Mouse (Mus musculus) CH12.LX (cell line): ENCODE data around the gene Smim24. TPM values are rescaled to one million over a fixed set of nuclear protein-coding genes. Genes with fewer than 3 reads are reported as not detected.
A peak's percentile ranks its signal among the peaks of the same experiment; 100 is the strongest.

Experiments used
- DNase-seq: peaks from one replicate; pipeline ENCODE4 v3.0.0-alpha.2; 2013; ENCODE audit errors: extremely low read depth
- H3K27ac ChIP-seq: 2 replicates; pipeline ENCODE4 v1.5.1; 2012; ENCODE audit warnings: low read depth, mild to moderate bottlenecking, control low read depth, moderate library complexity; ENCODE audit not compliant: insufficient read depth
- H3K27me3 ChIP-seq: replicated peaks from 2 replicates; pipeline ENCODE3; 2012; ENCODE audit warnings: inconsistent platforms
- H3K36me3 ChIP-seq, 2 experiments: replicated peaks in 1 of 2; 2 replicates each; pipeline versions ENCODE3 to v1.6.1; 2012; ENCODE audit warnings: inconsistent platforms in 1 of 2, low read length in 1 of 2, mild to moderate bottlenecking in 1 of 2, mixed read lengths in 1 of 2, moderate library complexity in 1 of 2; ENCODE audit not compliant: control insufficient read depth in 1 of 2, insufficient read depth in 1 of 2
- H3K4me1 ChIP-seq, 2 experiments: 2 replicates each; pipeline ENCODE4 v1.6.1; 2012; ENCODE audit warnings: inconsistent platforms in 1 of 2, moderate library complexity in 1 of 2; ENCODE audit not compliant: insufficient read depth in 2 of 2, control insufficient read depth in 1 of 2
- H3K4me2 ChIP-seq: 2 replicates; pipeline ENCODE4 v1.6.1; 2012; ENCODE audit warnings: low read depth, mild to moderate bottlenecking, control low read depth; ENCODE audit not compliant: poor library complexity, insufficient read depth, severe bottlenecking
- H3K4me3 ChIP-seq, 3 experiments: fragments of 150-350 bp in 1 of 3; sonication (generic) in 1 of 3; replicated peaks in 1 of 3; 2 replicates each; pipeline versions ENCODE3 to v1.5.1; 2011 to 2012; ENCODE audit warnings: low read depth in 2 of 3, low read length in 2 of 3, mild to moderate bottlenecking in 2 of 3, moderate library complexity in 2 of 3, control low read depth in 1 of 3, improper control_type of control experiment in 1 of 3, inconsistent platforms in 1 of 3, mixed read lengths in 1 of 3; ENCODE audit not compliant: poor library complexity in 1 of 3
- H3K79me2 ChIP-seq: replicated peaks from 2 replicates; pipeline ENCODE4 v1.6.1; 2012; ENCODE audit warnings: mild to moderate bottlenecking, moderate library complexity; ENCODE audit not compliant: control insufficient read depth, poor library complexity, insufficient read depth, severe bottlenecking; ENCODE audit errors: extremely low read depth
- H3K9ac ChIP-seq: 2 replicates; pipeline ENCODE4 v1.6.1; 2012; ENCODE audit warnings: low read depth, mild to moderate bottlenecking, control low read depth, moderate library complexity; ENCODE audit not compliant: insufficient read depth
- H3K9me3 ChIP-seq: replicated peaks from 2 replicates; pipeline ENCODE3; 2012; ENCODE audit warnings: low read length, inconsistent platforms, mixed read lengths
- BHLHE40 ChIP-seq: IDR thresholded peaks from 2 replicates; pipeline ENCODE4 v1.6.1; 2011; ENCODE audit warnings: mild to moderate bottlenecking, low read depth, low read length, improper control_type of control experiment
- CHD2 ChIP-seq: IDR thresholded peaks from 2 replicates; pipeline ENCODE4 v1.6.1; 2011; ENCODE audit warnings: low read length, improper control_type of control experiment
- ETS1 ChIP-seq: conservative IDR thresholded peaks from 2 replicates; pipeline ENCODE4 v1.6.1; 2012; ENCODE audit warnings: low read depth, mild to moderate bottlenecking, inconsistent platforms, low read length, improper control_type of control experiment, moderate library complexity
- HCFC1 ChIP-seq: IDR thresholded peaks from 2 replicates; pipeline ENCODE4 v1.6.1; 2012; ENCODE audit warnings: low read depth, mild to moderate bottlenecking, inconsistent platforms, low read length, improper control_type of control experiment
- JUN ChIP-seq: IDR thresholded peaks from 2 replicates; pipeline ENCODE4 v1.6.1; 2011; ENCODE audit warnings: low read depth, mild to moderate bottlenecking, low read length, improper control_type of control experiment, moderate library complexity; ENCODE audit not compliant: insufficient read depth
- JUND ChIP-seq: conservative IDR thresholded peaks from 2 replicates; pipeline ENCODE4 v1.6.1; 2011; ENCODE audit warnings: low read depth, low read length, improper control_type of control experiment
- KAT2A ChIP-seq: IDR thresholded peaks from 2 replicates; pipeline ENCODE4 v1.6.1; 2012; ENCODE audit warnings: low read length, improper control_type of control experiment, inconsistent platforms; ENCODE audit not compliant: insufficient replicate concordance
- MAFK ChIP-seq: IDR thresholded peaks from 2 replicates; pipeline ENCODE4 v1.6.1; 2011; ENCODE audit warnings: low read length, improper control_type of control experiment; ENCODE audit not compliant: insufficient replicate concordance
- MXI1 ChIP-seq: IDR thresholded peaks from 2 replicates; pipeline ENCODE4 v1.6.1; 2011; ENCODE audit warnings: mild to moderate bottlenecking, low read depth, low read length, improper control_type of control experiment
- NELFE ChIP-seq: IDR thresholded peaks from 2 replicates; pipeline ENCODE4 v1.6.1; 2011; ENCODE audit warnings: low read depth, low read length, improper control_type of control experiment
- POLR2A ChIP-seq: IDR thresholded peaks from 2 replicates; pipeline ENCODE4 v1.6.1; 2011; ENCODE audit warnings: low read depth, mild to moderate bottlenecking, improper control_type of control experiment, low read length
- RCOR1 ChIP-seq: conservative IDR thresholded peaks from 2 replicates; pipeline ENCODE4 v1.6.1; 2012; ENCODE audit warnings: low read depth, mild to moderate bottlenecking, inconsistent platforms, low read length, improper control_type of control experiment
- TBP ChIP-seq: conservative IDR thresholded peaks from 2 replicates; pipeline ENCODE4 v1.6.1; 2011; ENCODE audit warnings: low read depth, low read length, improper control_type of control experiment
- TCF12 ChIP-seq: IDR thresholded peaks from 2 replicates; pipeline ENCODE4 v1.6.1; 2014; ENCODE audit warnings: low read depth, mild to moderate bottlenecking, inconsistent platforms, low read length, improper control_type of control experiment
- USF1 ChIP-seq: IDR thresholded peaks from 2 replicates; pipeline ENCODE4 v1.6.1; 2014; ENCODE audit warnings: low read depth, mild to moderate bottlenecking, inconsistent platforms, low read length, improper control_type of control experiment
- USF2 ChIP-seq: conservative IDR thresholded peaks from 2 replicates; pipeline ENCODE4 v1.6.1; 2011; ENCODE audit warnings: low read depth, low read length, improper control_type of control experiment
- ZKSCAN1 ChIP-seq: IDR thresholded peaks from 2 replicates; pipeline ENCODE4 v1.6.1; 2012; ENCODE audit warnings: low read depth, inconsistent platforms, low read length, improper control_type of control experiment, borderline replicate concordance
- ZMIZ1 ChIP-seq: IDR thresholded peaks from 2 replicates; pipeline ENCODE4 v1.6.1; 2012; ENCODE audit warnings: low read depth, mild to moderate bottlenecking, inconsistent platforms, low read length, improper control_type of control experiment
- ZNF384 ChIP-seq: IDR thresholded peaks from 2 replicates; pipeline ENCODE4 v1.6.1; 2012; ENCODE audit warnings: low read depth, low read length, improper control_type of control experiment, inconsistent platforms
- dilution Hi-C: fragments of 300-500 bp; cut with MboI; formaldehyde crosslinking; loops from 2 replicates; pipeline ENCODE4 v1.14.3; 2020; ENCODE audit warnings: low sequenced_read_pairs; ENCODE audit not compliant: extremely low pct_unique_long_range_greater_than_20kb, extremely low pct_ligation_motif_present
- in situ Hi-C: fragments of 300-500 bp; cut with MboI; formaldehyde crosslinking; loops from 3 replicates; pipeline ENCODE4 v1.14.3; 2019; ENCODE audit warnings: low sequenced_read_pairs, low pct_ligation_motif_present, low pct_unique_long_range_greater_than_20kb, mixed read lengths
- polyA plus RNA-seq: library from polyadenylated mRNA; unstranded; fragments of >175 nt; gene quantifications from 2 replicates; pipeline ENCODE4 v1.2.1, GENCODE M21; 2012; ENCODE audit warnings: low read depth; ENCODE audit not compliant: insufficient read length
- total RNA-seq, 2 experiments: library from RNA; depleted of rRNA; stranded (reverse); fragments of 300-350 nt in 1 of 2; fragments of >200 nt in 1 of 2; gene quantifications; 2 replicates each; pipeline ENCODE4 v1.2.3; 2012 to 2014

Gene Smim24
- total and polyA plus RNA-seq, 3 experiments: 0.13 to 0.64 TPM; not detected in 1

- TF ChIP-seq JUN (no peak), ZNF384 (no peak), TCF12 (no peak; the same call in 1 of the 2 replicates), CHD2 (no peak), ETS1 (no peak), RCOR1 (peak; percentile 39; the same call in 1 of the 2 replicates), HCFC1 (no peak)
These were observed 8.3 kb upstream of the Smim24 start (continued) for GRCm38 (mm10) chr10:81384605-81384982.

GRCm38 (mm10) chr10:81385603-81386306 is 7.1 kb upstream of the Smim24 start:
- Histone ChIP-seq H3K9ac (peak overlapping the region; percentile 84; the same call in 1 of the 2 replicates), H3K36me3 (peaks cover 46 to 51% of the 10 kb centered on the region in 2 experiments), H3K27me3 (no peaks in the 10 kb centered on the region), H3K4me3 (peak overlapping the region in 2 of 3 experiments; percentile 87 to 96), H3K4me2 (peak overlapping the region; percentile 64), H3K79me2 (peaks cover 19% of the 10 kb centered on the region), H3K9me3 (no peaks in the 10 kb centered on the region), H3K27ac (no peak overlapping the region), H3K4me1 (peaks cover 6 to 14% of the 10 kb centered on the region in 2 experiments)
- TF ChIP-seq TCF12: no peak
- no peak for TF ChIP-seq TBP
- no peak for TF ChIP-seq ZKSCAN1
- peak; percentile 57; the same call in 1 of the 2 replicates for TF ChIP-seq BHLHE40
- no peak for TF ChIP-seq MXI1
- TF ChIP-seq MAFK: no peak
- no peak for TF ChIP-seq JUND
- peak; percentile 31 for TF ChIP-seq USF2
- no peak for TF ChIP-seq KAT2A
- TF ChIP-seq POLR2A: no peak
- no peak for TF ChIP-seq ETS1
- peak; percentile 54 for TF ChIP-seq USF1
- no peak for TF ChIP-seq ZMIZ1
- TF ChIP-seq JUN: no peak
- no peak for TF ChIP-seq NELFE
- dilution Hi-C loops: no loop called here
- in situ Hi-C loops: no loop called here
- DNase-seq: peak; percentile 47
